Mouse (Mus musculus): ENCODE results near the gene Nt5c. TPM values are rescaled to one million over a fixed set of nuclear protein-coding genes. Genes with fewer than 3 reads are reported as not detected.

Nt5c gene
- polyA plus RNA-seq, 1 experiment: 132 TPM

DNA sequence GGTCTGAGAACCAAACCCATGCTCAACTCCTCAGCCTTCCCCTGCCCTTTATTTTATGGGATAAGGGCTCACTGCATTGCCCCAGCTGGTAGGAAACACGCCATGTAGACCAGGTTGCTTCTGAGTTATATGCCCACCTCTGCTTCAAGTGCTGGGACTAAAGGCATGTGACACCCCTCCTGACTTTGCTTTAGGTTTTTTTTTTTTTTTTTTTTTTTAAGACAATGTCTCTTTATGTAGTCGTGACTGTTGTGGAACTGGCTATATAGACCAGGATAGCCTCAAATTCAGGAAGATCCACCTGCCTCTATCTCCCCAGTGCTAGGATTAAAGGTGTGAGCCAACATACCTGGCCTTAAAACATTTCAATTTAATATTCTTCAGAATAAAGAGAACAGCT, 31.0 kb upstream of the Nt5c start:
- no peak for TF ChIP-seq CTCF (IDR thresholded peaks at IDR 0.05; ENCODE audit: extremely low read depth, insufficient read length, insufficient replicate concordance, low read depth, low read length)
- no peak for TF ChIP-seq POLR2A (IDR thresholded peaks at IDR 0.05; ENCODE audit: low read depth, low read length)

DNA sequence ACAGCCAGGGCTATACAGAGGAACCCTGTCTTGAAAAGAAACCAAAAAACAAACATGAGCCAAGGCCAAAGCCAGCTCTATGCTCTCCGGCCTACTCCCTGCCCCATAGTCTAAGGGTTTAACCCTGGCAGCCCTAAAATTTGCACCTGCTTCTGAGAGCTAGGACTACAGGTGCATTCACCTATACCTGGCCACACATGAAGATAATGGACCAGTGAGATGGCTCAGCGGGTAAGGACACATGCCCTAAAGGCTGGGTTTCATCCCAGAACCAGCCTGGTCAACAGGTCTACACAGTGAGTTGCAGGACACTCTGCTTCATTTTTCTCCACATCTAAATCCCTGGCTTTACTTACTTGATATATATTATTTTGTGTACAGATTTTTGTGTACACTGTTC, 30.6 kb upstream of the Nt5c start:
- H3K36me3 ChIP-seq (ENCODE audit: control insufficient read depth, insufficient read depth, low read length): peaks cover 31% of the 10 kb centered on the region
- H3K4me3 ChIP-seq (ENCODE audit: low read depth, low read length): no peak overlapping the region
- H3K4me1 ChIP-seq (ENCODE audit: control insufficient read depth, insufficient read depth, insufficient read length, low read length): no peaks in the 10 kb centered on the region
- 73% methylated on average over 2 of the region's 2 CpGs for WGBS
- H3K27ac ChIP-seq (ENCODE audit: insufficient read depth, low read depth, low read length): no peak overlapping the region
- H3K27me3 ChIP-seq (ENCODE audit: control insufficient read depth, insufficient read depth, low read length): no peaks in the 10 kb centered on the region
- TF ChIP-seq POLR2A (IDR thresholded peaks at IDR 0.05; ENCODE audit: low read depth, low read length): no peak

More for the DNA sequence above, 31.0 kb upstream of the Nt5c start:
- 64% methylated on average over 2 of the region's 2 CpGs for WGBS
- no peaks in the 10 kb centered on the region for H3K4me1 ChIP-seq (ENCODE audit: control insufficient read depth, insufficient read depth, insufficient read length, low read length)
- no peak overlapping the region for H3K27ac ChIP-seq (ENCODE audit: insufficient read depth, low read depth, low read length)
- H3K36me3 ChIP-seq (ENCODE audit: control insufficient read depth, insufficient read depth, low read length): peaks cover 35% of the 10 kb centered on the region
- H3K27me3 ChIP-seq (ENCODE audit: control insufficient read depth, insufficient read depth, low read length): no peaks in the 10 kb centered on the region
- H3K4me3 ChIP-seq (ENCODE audit: low read depth, low read length): no peak overlapping the region

- WGBS: 74% methylated on average over 4 of the region's 4 CpGs
- H3K36me3 ChIP-seq (ENCODE audit: control insufficient read depth, insufficient read depth, low read length): peaks cover 22% of the 10 kb centered on the region
- H3K27ac ChIP-seq (ENCODE audit: insufficient read depth, low read depth, low read length): no peak overlapping the region
- no peaks in the 10 kb centered on the region for H3K4me1 ChIP-seq (ENCODE audit: control insufficient read depth, insufficient read depth, insufficient read length, low read length)
- no peak overlapping the region for H3K4me3 ChIP-seq (ENCODE audit: low read depth, low read length)
- H3K27me3 ChIP-seq (ENCODE audit: control insufficient read depth, insufficient read depth, low read length): no peaks in the 10 kb centered on the region
- TF ChIP-seq POLR2A (IDR thresholded peaks at IDR 0.05; ENCODE audit: low read depth, low read length) (no peak), CTCF (IDR thresholded peaks at IDR 0.05; ENCODE audit: extremely low read depth, insufficient read length, insufficient replicate concordance, low read depth, low read length) (no peak)
Measured at GRCm38 (mm10) chr11:115521080-115521479, 29.4 kb upstream of the Nt5c start.

DNA sequence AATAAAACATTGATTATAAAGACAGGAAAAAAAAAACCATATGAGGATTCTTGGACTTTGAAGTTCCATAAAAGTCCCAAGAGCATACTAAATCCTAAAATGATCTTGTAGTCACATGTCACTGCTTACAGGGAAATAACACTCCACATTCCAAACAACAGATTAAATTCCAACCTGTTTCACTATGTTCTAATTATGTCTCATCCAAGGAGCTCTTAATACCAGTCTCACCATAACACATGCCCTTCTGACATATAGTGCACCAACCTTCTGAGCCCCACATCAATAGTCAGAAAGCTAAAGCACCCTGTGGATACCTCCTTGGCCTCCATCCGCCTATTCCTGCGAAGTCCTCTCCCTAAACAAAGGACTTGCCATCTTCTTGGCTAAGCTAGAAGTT, 28.6 kb upstream of the Nt5c start:
- 87% methylated on average over 2 of the region's 2 CpGs for WGBS

DNA sequence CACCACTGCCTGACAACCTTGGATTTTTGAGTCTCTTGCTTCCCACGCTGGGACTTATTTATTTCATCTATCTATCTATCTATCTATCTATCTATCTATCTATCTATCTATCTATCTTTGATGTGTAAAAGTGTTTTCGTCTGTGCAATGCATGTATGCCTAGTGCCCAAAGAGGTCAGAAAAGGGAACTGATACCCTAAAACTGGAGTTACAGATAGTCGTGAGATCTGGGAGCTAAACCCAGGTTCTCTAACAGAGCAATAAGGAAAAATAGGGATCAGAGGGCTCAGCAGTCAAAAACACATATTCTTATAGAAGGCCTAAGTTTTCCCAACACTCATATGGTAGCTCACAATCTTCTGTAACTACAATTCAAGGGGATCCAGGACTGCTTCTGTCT, 27.9 kb upstream of the Nt5c start:
- Histone ChIP-seq H3K4me1 (ENCODE audit: control insufficient read depth, insufficient read depth, insufficient read length, low read length) (peaks cover 2% of the 10 kb centered on the region; the same call in 1 of the 2 replicates), H3K27ac (ENCODE audit: insufficient read depth, low read depth, low read length) (no peak overlapping the region), H3K4me3 (ENCODE audit: low read depth, low read length) (no peak overlapping the region), H3K36me3 (ENCODE audit: control insufficient read depth, insufficient read depth, low read length) (peaks cover 11% of the 10 kb centered on the region), H3K27me3 (ENCODE audit: control insufficient read depth, insufficient read depth, low read length) (no peaks in the 10 kb centered on the region)
- no peak for TF ChIP-seq POLR2A (IDR thresholded peaks at IDR 0.05; ENCODE audit: low read depth, low read length)
- 83% methylated on average over 3 of the region's 3 CpGs for WGBS

More for the DNA sequence above, 28.6 kb upstream of the Nt5c start:
- Histone ChIP-seq H3K36me3 (ENCODE audit: control insufficient read depth, insufficient read depth, low read length) (peaks cover 14% of the 10 kb centered on the region), H3K4me3 (ENCODE audit: low read depth, low read length) (no peak overlapping the region), H3K4me1 (ENCODE audit: control insufficient read depth, insufficient read depth, insufficient read length, low read length) (no peaks in the 10 kb centered on the region), H3K27me3 (ENCODE audit: control insufficient read depth, insufficient read depth, low read length) (no peaks in the 10 kb centered on the region), H3K27ac (ENCODE audit: insufficient read depth, low read depth, low read length) (no peak overlapping the region)
- TF ChIP-seq POLR2A (IDR thresholded peaks at IDR 0.05; ENCODE audit: low read depth, low read length) (no peak), CTCF (IDR thresholded peaks at IDR 0.05; ENCODE audit: extremely low read depth, insufficient read length, insufficient replicate concordance, low read depth, low read length) (no peak)

GRCm38 (mm10) chr11:115518693-115519092, 27.0 kb upstream of the Nt5c start:
- Histone ChIP-seq H3K4me1 (ENCODE audit: control insufficient read depth, insufficient read depth, insufficient read length, low read length) (peaks cover 2% of the 10 kb centered on the region; the same call in 1 of the 2 replicates), H3K27ac (ENCODE audit: insufficient read depth, low read depth, low read length) (no peak overlapping the region), H3K36me3 (ENCODE audit: control insufficient read depth, insufficient read depth, low read length) (peaks cover 7% of the 10 kb centered on the region; the same call in 1 of the 2 replicates), H3K4me3 (ENCODE audit: low read depth, low read length) (no peak overlapping the region), H3K27me3 (ENCODE audit: control insufficient read depth, insufficient read depth, low read length) (no peaks in the 10 kb centered on the region)
- TF ChIP-seq POLR2A (IDR thresholded peaks at IDR 0.05; ENCODE audit: low read depth, low read length): no peak
- TF ChIP-seq CTCF (IDR thresholded peaks at IDR 0.05; ENCODE audit: extremely low read depth, insufficient read length, insufficient replicate concordance, low read depth, low read length): no peak
- 76% methylated on average over 9 of the region's 9 CpGs for WGBS

- no peaks in the 10 kb centered on the region for H3K27me3 ChIP-seq (ENCODE audit: control insufficient read depth, insufficient read depth, low read length)
- 70% methylated on average over 5 of the region's 5 CpGs for WGBS
- H3K4me3 ChIP-seq (ENCODE audit: low read depth, low read length): no peak overlapping the region
- no peak overlapping the region for H3K27ac ChIP-seq (ENCODE audit: insufficient read depth, low read depth, low read length)
- H3K36me3 ChIP-seq (ENCODE audit: control insufficient read depth, insufficient read depth, low read length): no peaks in the 10 kb centered on the region
- no peak for TF ChIP-seq CTCF (IDR thresholded peaks at IDR 0.05; ENCODE audit: extremely low read depth, insufficient read length, insufficient replicate concordance, low read depth, low read length)
- no peak for TF ChIP-seq POLR2A (IDR thresholded peaks at IDR 0.05; ENCODE audit: low read depth, low read length)
- peaks cover 6% of the 10 kb centered on the region; the same call in 1 of the 2 replicates for H3K4me1 ChIP-seq (ENCODE audit: control insufficient read depth, insufficient read depth, insufficient read length, low read length)
Measured at GRCm38 (mm10) chr11:115516942-115517341, 25.3 kb upstream of the Nt5c start.

DNA sequence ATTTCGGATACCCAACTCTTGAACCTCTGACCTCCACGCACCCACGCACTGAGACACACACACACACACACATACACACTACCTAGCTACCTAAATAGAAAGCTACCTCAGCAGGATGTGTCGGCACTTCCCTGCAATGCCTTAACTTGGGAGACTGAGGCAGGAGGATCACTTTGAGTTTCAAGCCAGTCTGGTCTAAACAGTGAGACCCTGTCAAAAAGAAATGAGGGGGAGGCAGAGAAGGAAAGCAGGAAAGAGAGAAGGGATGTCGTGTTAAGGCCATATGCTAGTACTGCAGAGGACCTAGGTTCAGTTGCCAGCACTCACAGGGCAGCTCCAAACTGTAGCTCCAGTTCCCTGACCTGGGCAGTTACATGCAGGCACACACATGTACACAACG, 23.4 kb upstream of the Nt5c start:
- Histone ChIP-seq H3K36me3 (ENCODE audit: control insufficient read depth, insufficient read depth, low read length) (no peaks in the 10 kb centered on the region), H3K4me1 (ENCODE audit: control insufficient read depth, insufficient read depth, insufficient read length, low read length) (peaks cover 15% of the 10 kb centered on the region; the same call in 1 of the 2 replicates), H3K4me3 (ENCODE audit: low read depth, low read length) (no peak overlapping the region), H3K27me3 (ENCODE audit: control insufficient read depth, insufficient read depth, low read length) (no peaks in the 10 kb centered on the region), H3K27ac (ENCODE audit: insufficient read depth, low read depth, low read length) (no peak overlapping the region)
- WGBS: 62% methylated on average over 6 of the region's 6 CpGs
- TF ChIP-seq CTCF (IDR thresholded peaks at IDR 0.05; ENCODE audit: extremely low read depth, insufficient read length, insufficient replicate concordance, low read depth, low read length): no peak
- no peak for TF ChIP-seq POLR2A (IDR thresholded peaks at IDR 0.05; ENCODE audit: low read depth, low read length)
